Mouse (Mus musculus) stomach, postnatal 0 days (tissue): Measurements from ENCODE around the gene Kdm2a. TPM values are rescaled to one million over a fixed set of nuclear protein-coding genes. Genes with fewer than 3 reads are reported as not detected.
A peak's percentile ranks its signal among the peaks of the same experiment; 100 is the strongest.

Source experiments
- ATAC-seq: fragments of 200-750 bp; cut with Nextera tagmentation; 2 replicates; pipeline ENCODE4 v1.8.0; 2017; ENCODE audit not compliant: low FRiP score, low TSS enrichment
- DNase-seq: peaks from one replicate; pipeline ENCODE4 v3.0.0-alpha.2; 2016; ENCODE audit warnings: low spot score
- H3K27ac ChIP-seq: fragments of 300-500 bp; sonication (generic); replicated peaks from 2 replicates; pipeline ENCODE4 v1.5.1; 2014; ENCODE audit warnings: mild to moderate bottlenecking, control low read depth
- H3K27me3 ChIP-seq: fragments of 300-500 bp; sonication (generic); 2 replicates; pipeline ENCODE4 v1.6.1; 2014; ENCODE audit warnings: low read length; ENCODE audit not compliant: control insufficient read depth, insufficient read depth
- H3K36me3 ChIP-seq: fragments of 300-500 bp; sonication (generic); 2 replicates; pipeline ENCODE4 v1.6.1; 2014; ENCODE audit warnings: low read length, mixed read lengths; ENCODE audit not compliant: control insufficient read depth, insufficient read depth
- H3K4me1 ChIP-seq: fragments of 300-500 bp; sonication (generic); replicated peaks from 2 replicates; pipeline ENCODE4 v1.6.1; 2014; ENCODE audit warnings: antibody characterized with exemption; ENCODE audit not compliant: control insufficient read depth, insufficient read depth
- H3K4me2 ChIP-seq: fragments of 300-500 bp; sonication (generic); replicated peaks from 2 replicates; pipeline ENCODE4 v1.6.1; 2014; ENCODE audit warnings: low read depth, mild to moderate bottlenecking, control low read depth, moderate library complexity
- H3K4me3 ChIP-seq: fragments of 300-500 bp; sonication (generic); 2 replicates; pipeline ENCODE4 v1.5.1; 2014; ENCODE audit warnings: low read depth, low read length, control low read depth
- H3K9ac ChIP-seq: fragments of 300-500 bp; sonication (generic); 2 replicates; pipeline ENCODE4 v1.6.1; 2014; ENCODE audit warnings: mild to moderate bottlenecking, low read length, control low read depth, mixed read lengths
- H3K9me3 ChIP-seq: fragments of 300-500 bp; sonication (generic); 2 replicates; pipeline ENCODE4 v1.6.1; 2016; ENCODE audit warnings: low read length; ENCODE audit not compliant: control insufficient read depth
- CTCF ChIP-seq: IDR thresholded peaks from 2 replicates; pipeline ENCODE4 v1.5.1; 2016; ENCODE audit warnings: antibody characterized with exemption, low read depth, mild to moderate bottlenecking, moderate library complexity
- EP300 ChIP-seq: optimal IDR thresholded peaks from 2 replicates; pipeline ENCODE3; 2016; ENCODE audit warnings: antibody characterized with exemption
- WGBS: fragments of 180-500 bp; shearing (Covaris S2); extraction: QIAGEN DNeasy Blood & Tissue Kit; methylation state at CpG from one replicate; pipeline ENCODE4 v1.1.7; 2014; 5-methylcytosine and 5-hydroxymethylcytosine counted together
- polyA plus RNA-seq: library from polyadenylated mRNA; unstranded; fragments of >200 nt; fragmentation: Nextera tagmentation; extraction: Ambion mirVana; gene quantifications from 2 replicates; pipeline ENCODE4 v1.2.1, GENCODE M21; 2015

The Kdm2a gene
- polyA plus RNA-seq, 1 experiment from 2014 or later: 12.9 TPM

DNA sequence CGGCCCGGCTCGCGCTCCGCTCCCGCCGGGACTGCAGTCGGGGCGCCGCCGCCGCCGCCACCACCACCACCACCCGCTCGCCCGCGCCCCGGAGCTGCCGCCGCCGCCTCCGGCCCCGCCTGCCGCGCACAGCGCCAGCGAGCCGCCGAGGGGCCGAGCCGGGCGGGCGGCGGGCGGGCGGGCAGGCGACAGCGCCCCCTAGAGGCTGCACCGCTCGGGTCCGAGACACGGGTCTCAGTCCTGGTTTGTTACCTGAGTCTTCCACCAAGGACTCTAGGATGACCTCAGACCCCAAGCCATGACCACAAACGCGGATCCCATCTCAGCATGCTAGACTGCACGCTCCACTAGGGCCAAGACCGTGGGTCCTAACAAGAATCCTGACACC lies 91.9 kb downstream of the Kdm2a start, which contains the start of gene Grk2:
Gene Grk2, minus strand, starts transcription at position 33 of the 388 bp plus-strand sequence.
- Histone ChIP-seq H3K9ac (peak within 1 kb of the TSS; percentile 93), H3K27ac (peak within 1 kb of the TSS; percentile 95), H3K27me3 (no peaks in the 10 kb centered on the region), H3K9me3 (no peaks in the 10 kb centered on the region), H3K4me1 (peaks cover 14% of the 10 kb centered on the region), H3K4me2 (peak within 1 kb of the TSS; percentile 88), H3K36me3 (no peaks in the 10 kb centered on the region), H3K4me3 (peak within 1 kb of the TSS; percentile 94)
- DNase-seq (peak; percentile 87), ATAC-seq (peak; percentile 81)
- TF ChIP-seq CTCF (peak; percentile 71), EP300 (no peak)
- 0% methylated on average over 4 of the region's 46 CpGs for WGBS

DNA sequence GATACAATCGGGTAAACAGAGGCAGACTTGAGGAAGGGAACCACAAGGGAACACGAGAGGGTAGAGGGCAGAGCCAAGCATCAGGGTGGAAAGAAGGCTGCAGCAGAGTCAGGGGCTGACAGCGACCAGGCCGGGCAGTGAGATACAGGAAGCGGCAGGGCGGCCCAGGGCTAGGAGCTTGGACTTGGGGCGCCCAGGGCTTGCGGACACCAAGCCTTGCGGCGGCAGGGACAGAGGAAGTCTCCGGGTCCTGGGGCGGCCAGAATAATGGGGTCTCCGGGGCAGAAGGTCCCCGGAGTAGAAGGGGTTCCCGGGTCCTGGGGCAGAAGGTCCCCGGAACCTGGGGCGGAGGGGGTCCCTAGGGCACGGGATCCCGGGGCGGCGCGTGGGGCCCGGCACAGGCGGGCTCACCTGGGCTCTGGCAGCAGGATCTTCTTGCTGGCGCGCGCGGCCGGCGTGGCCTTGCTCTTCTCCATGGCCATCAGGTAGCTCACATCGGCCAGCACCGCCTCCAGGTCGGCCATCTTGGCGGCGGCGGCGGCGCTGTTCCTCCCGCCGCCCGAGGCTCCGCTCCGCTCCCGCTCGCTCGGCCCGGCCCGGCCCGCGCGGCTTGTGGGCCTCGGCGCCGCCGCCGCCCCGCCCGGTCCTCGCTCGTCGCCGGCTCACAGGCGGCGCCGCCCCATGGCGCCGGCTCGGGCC lies 92.4 kb downstream of the Kdm2a start:
- 1% methylated on average over 28 of the region's 68 CpGs for WGBS
- ATAC-seq: peak; percentile 58
- peak overlapping the region; percentile 95 for H3K27ac ChIP-seq
- peak overlapping the region; percentile 93 for H3K9ac ChIP-seq
- peak overlapping the region; percentile 94 for H3K4me3 ChIP-seq
- H3K9me3 ChIP-seq: no peaks in the 10 kb centered on the region
- H3K36me3 ChIP-seq: no peaks in the 10 kb centered on the region
- DNase-seq: peak; percentile 59
- peak overlapping the region; percentile 88 for H3K4me2 ChIP-seq
- TF ChIP-seq EP300 (no peak), CTCF (no peak; the same call in 1 of the 2 replicates)
- no peaks in the 10 kb centered on the region for H3K27me3 ChIP-seq
- H3K4me1 ChIP-seq: peaks cover 18% of the 10 kb centered on the region

DNA sequence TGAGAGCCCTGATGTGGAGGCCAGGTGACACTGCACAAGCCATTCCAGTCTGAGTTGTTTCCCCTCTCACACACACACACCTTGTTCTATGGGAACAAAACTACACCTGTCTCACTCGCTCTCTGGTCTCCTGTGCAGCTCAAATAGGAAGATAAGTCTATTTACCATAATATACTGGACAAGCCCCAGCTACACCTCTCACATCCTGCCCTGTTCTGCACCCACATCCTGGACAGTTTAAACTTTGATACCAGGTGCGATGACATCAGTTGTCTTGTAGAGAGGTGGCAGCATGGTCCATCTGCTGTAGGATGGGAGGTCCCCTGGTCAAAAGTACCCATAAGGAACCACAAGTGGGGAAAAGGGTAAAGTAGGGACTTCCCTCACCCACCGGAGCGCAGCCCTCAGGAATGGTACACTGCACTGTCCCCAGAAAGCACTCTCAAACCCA lies 93.2 kb downstream of the Kdm2a start:
- WGBS: 38% methylated on average over 4 of the region's 4 CpGs
- H3K4me1 ChIP-seq: peaks cover 24% of the 10 kb centered on the region
- no peaks in the 10 kb centered on the region for H3K27me3 ChIP-seq
- peak overlapping the region; percentile 95 for H3K27ac ChIP-seq
- H3K36me3 ChIP-seq: no peaks in the 10 kb centered on the region
- TF ChIP-seq CTCF (no peak), EP300 (no peak)
- peak overlapping the region; percentile 88 for H3K4me2 ChIP-seq
- H3K4me3 ChIP-seq: peak overlapping the region; percentile 94
- H3K9ac ChIP-seq: peak overlapping the region; percentile 93
- DNase-seq (no peak), ATAC-seq (peak; percentile 28; the same call in 1 of the 2 replicates)
- no peaks in the 10 kb centered on the region for H3K9me3 ChIP-seq

DNA sequence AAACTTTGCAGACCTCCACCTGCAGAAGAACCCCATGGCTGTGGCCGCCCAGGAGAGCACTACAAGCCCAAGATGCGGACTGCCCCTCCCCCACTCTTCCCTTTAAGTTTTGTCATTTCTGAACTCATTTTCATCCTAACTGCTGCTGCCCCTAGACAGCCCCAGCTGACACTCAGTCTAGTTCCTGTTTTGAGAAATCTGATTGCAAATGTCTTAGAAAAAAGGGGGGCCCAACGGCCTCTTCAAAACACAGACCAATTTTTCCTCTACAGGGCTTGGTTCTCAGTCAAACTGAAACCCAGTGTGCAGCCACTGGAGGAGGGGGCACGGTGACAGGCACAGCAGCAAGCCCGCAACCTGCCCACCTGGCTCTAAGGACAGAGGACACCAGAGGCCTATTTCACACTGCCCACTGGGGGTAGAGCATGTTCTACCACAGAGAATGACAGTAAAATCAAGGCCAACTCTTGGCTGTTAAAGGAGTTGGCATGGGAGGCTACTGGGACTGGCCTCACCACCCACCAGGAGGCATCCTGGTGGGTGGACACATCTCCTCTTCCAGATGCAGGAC lies 93.7 kb downstream of the Kdm2a start:
- TF ChIP-seq CTCF (peak; percentile 4; the same call in 1 of the 2 replicates), EP300 (no peak)
- Histone ChIP-seq H3K36me3 (no peaks in the 10 kb centered on the region), H3K4me1 (peaks cover 24% of the 10 kb centered on the region), H3K4me3 (peak overlapping the region; percentile 94), H3K9ac (peak overlapping the region; percentile 93), H3K27ac (peak overlapping the region; percentile 95), H3K4me2 (peak overlapping the region; percentile 88), H3K27me3 (no peaks in the 10 kb centered on the region), H3K9me3 (no peaks in the 10 kb centered on the region)
- ATAC-seq: no peak
- WGBS: 60% methylated on average over 5 of the region's 5 CpGs
- no peak for DNase-seq

DNA sequence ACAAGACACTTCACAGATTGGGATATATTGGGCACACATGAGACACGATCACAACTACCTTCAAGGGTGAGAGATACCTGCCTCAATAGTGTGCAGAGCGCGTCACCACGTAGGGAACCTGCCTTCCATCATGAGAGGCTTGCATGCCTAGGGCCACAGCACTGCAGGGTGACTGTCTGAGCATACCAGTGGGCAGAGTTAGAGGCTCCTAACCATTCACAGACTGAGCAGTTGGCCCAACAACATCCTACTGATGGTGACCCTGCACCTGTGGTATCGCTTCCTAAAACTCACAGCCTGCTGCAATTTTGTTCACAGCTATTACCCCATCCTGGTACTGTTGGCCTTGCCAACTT lies 94.5 kb downstream of the Kdm2a start:
- no peak overlapping the region for H3K9ac ChIP-seq
- H3K4me3 ChIP-seq: no peak overlapping the region
- H3K4me1 ChIP-seq: peaks cover 24% of the 10 kb centered on the region
- H3K36me3 ChIP-seq: no peaks in the 10 kb centered on the region; the same call in 1 of the 2 replicates
- no peaks in the 10 kb centered on the region for H3K27me3 ChIP-seq
- H3K27ac ChIP-seq: peak overlapping the region; percentile 25; the same call in 1 of the 2 replicates
- ATAC-seq (no peak), DNase-seq (no peak)
- 82% methylated on average over 5 of the region's 5 CpGs for WGBS
- H3K4me2 ChIP-seq: peak overlapping the region; percentile 88; the same call in 1 of the 2 replicates
- H3K9me3 ChIP-seq: no peaks in the 10 kb centered on the region
- TF ChIP-seq EP300 (no peak), CTCF (no peak)
